Mouse (Mus musculus) neural tube, embryonic 13.5 days (tissue): ENCODE measurements around the gene Dnaja1. TPM values are rescaled to one million over a fixed set of nuclear protein-coding genes. Genes with fewer than 3 reads are reported as not detected.

Source experiments
- ATAC-seq: fragments of 200-750 bp; cut with Nextera tagmentation; 2 replicates; pipeline ENCODE4 v1.8.0; 2017; ENCODE audit warnings: low read depth, mild to moderate bottlenecking, moderate TSS enrichment, moderate library complexity
- H3K27ac ChIP-seq: fragments of 300-500 bp; sonication (generic); replicated peaks from 2 replicates; pipeline ENCODE4 v1.5.1; 2015; ENCODE audit warnings: moderate library complexity, mild to moderate bottlenecking, inconsistent platforms
- H3K27me3 ChIP-seq: fragments of 300-500 bp; sonication (generic); 2 replicates; pipeline ENCODE4 v1.6.1; 2015; ENCODE audit warnings: mild to moderate bottlenecking, inconsistent platforms
- H3K36me3 ChIP-seq: fragments of 300-500 bp; sonication (generic); 2 replicates; pipeline ENCODE4 v1.6.1; 2015; ENCODE audit warnings: mild to moderate bottlenecking, inconsistent platforms
- H3K4me1 ChIP-seq: fragments of 300-500 bp; sonication (generic); replicated peaks from 2 replicates; pipeline ENCODE4 v1.6.1; 2015; ENCODE audit warnings: inconsistent platforms
- H3K4me2 ChIP-seq: fragments of 300-500 bp; sonication (generic); 2 replicates; pipeline ENCODE4 v1.6.1; 2015; ENCODE audit warnings: inconsistent platforms, mild to moderate bottlenecking, moderate library complexity
- H3K4me3 ChIP-seq: fragments of 300-500 bp; sonication (generic); 2 replicates; pipeline ENCODE4 v1.5.1; 2015; ENCODE audit warnings: mild to moderate bottlenecking, inconsistent platforms
- H3K9ac ChIP-seq: fragments of 300-500 bp; sonication (generic); 2 replicates; pipeline ENCODE4 v1.6.1; 2015; ENCODE audit warnings: moderate library complexity, mild to moderate bottlenecking, inconsistent platforms
- H3K9me3 ChIP-seq: fragments of 300-500 bp; sonication (generic); 2 replicates; pipeline ENCODE4 v1.6.1; 2016; ENCODE audit warnings: inconsistent platforms
- WGBS: fragments of 180-500 bp; shearing (Covaris S2); methylation state at CpG from one replicate; pipeline ENCODE4 v1.1.7; 2015; 5-methylcytosine and 5-hydroxymethylcytosine counted together
- polyA plus RNA-seq: library from polyadenylated mRNA; unstranded; fragments of >200 nt; fragmentation: Nextera tagmentation; extraction: Ambion mirVana; gene quantifications from 2 replicates; pipeline ENCODE4 v1.2.1, GENCODE M21; 2015

Gene Dnaja1
- polyA plus RNA-seq = 784 and 823 TPM in 2 replicates

DNA sequence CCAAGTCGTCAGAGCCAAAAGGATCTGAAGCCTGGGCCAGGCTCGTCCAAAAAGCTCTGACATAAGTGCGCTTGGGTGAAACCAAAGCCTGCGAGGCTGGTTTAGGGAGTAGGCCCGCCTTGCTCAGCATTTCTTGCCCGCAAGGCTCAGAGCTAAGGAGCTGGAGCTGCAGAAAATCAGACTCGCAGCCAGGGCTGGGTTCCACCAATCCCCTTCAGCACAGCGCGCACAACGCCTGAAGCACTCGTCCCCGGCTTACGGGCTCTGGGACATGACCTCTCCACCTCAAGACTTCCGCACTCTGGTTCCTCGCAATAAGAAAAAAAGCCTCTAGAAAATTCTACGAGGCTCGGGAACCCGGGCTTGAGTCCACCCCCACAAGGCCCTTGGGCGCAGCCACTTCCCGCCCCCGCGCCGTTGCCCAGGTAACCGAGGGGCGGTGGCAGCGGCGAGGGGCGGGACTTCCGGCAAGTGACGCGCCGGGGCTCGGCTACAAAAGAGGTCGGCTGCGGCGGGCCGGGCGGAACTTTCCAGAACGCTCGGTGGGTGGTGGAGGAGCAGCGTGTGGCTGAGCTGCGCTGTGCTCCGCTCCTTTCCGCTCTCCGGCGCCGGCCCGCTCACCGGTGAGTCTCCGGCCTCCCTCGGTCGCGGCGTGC lies at the start of gene Dnaja1:
TSS of gene Dnaja1 (plus strand) at position 140 of the 656 bp plus-strand sequence.
- H3K27me3 ChIP-seq = no peaks in the 10 kb centered on the region
- peaks cover 31% of the 10 kb centered on the region for H3K36me3 ChIP-seq
- peaks cover 48% of the 10 kb centered on the region for H3K4me1 ChIP-seq
- peak within 1 kb of the TSS; percentile 88 for H3K4me3 ChIP-seq
- H3K9me3 ChIP-seq = no peaks in the 10 kb centered on the region
- peak within 1 kb of the TSS; percentile 89 for H3K4me2 ChIP-seq
- 1% methylated on average over 54 of the region's 54 CpGs for WGBS
- H3K27ac ChIP-seq = peak within 1 kb of the TSS; percentile 100
- ATAC-seq = peak; percentile 93
- peak within 1 kb of the TSS; percentile 98 for H3K9ac ChIP-seq

DNA sequence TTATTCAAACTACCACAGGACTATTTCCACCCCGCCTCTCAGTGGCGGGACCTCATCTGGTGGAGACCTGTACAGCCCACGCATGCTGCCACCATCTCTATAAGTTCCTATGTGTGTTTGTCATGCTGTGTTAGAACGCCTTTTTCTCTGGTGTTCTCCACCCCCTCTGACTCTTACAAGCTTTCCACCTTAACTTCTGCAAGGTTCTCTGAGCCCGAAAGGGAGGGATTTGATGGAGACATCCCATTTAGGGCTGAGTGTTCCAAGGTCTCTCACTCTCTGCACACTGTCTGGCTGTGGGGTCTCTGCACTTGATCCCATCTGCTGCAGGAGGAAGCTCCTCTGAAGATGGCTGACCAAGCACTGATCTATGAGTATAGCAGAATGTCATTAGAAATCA lies 48.4 kb upstream of the Dnaja1 start:
- H3K4me2 ChIP-seq = no peak overlapping the region
- ATAC-seq = no peak
- H3K27me3 ChIP-seq = no peaks in the 10 kb centered on the region
- H3K9ac ChIP-seq = no peak overlapping the region
- WGBS = 95% methylated on average over 5 of the region's 5 CpGs
- no peak overlapping the region for H3K4me3 ChIP-seq
- H3K27ac ChIP-seq = no peak overlapping the region
- H3K36me3 ChIP-seq = no peaks in the 10 kb centered on the region
- H3K4me1 ChIP-seq = peaks cover 8% of the 10 kb centered on the region
- H3K9me3 ChIP-seq = no peaks in the 10 kb centered on the region

DNA sequence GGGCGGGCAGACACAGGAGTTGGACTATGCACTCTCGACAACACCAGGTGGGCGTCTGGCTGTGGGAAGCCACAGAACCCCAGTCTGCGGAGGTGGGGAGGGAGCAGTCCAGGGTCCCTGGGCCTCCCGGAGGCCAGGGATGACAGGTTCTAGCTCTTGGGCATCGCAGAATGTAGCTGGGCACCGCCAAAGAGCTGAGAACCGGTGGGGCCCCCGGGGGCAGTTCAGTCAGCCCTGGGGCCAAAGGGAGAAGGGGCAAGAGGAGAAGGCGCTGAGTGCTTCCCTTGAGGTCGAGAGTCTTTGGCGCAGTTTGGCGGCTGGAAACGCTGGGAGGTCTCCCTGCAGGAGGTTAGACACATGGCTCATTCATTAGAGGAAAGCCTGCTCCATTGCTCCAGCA lies 45.6 kb upstream of the Dnaja1 start:
- WGBS = 14% methylated on average over 14 of the region's 14 CpGs
- 0 out of 2 replicates have a peak, but pooled peaks have one; percentile 8 for ATAC-seq
- Histone ChIP-seq H3K27ac (0 out of 2 replicates have a peak overlapping the region, but pooled peaks have one; percentile 9), H3K4me3 (no peak overlapping the region), H3K4me2 (peak overlapping the region; percentile 45), H3K9me3 (no peaks in the 10 kb centered on the region), H3K36me3 (no peaks in the 10 kb centered on the region), H3K27me3 (no peaks in the 10 kb centered on the region), H3K9ac (peak overlapping the region; percentile 45; the same call in 1 of the 2 replicates), H3K4me1 (peaks cover 8% of the 10 kb centered on the region)

DNA sequence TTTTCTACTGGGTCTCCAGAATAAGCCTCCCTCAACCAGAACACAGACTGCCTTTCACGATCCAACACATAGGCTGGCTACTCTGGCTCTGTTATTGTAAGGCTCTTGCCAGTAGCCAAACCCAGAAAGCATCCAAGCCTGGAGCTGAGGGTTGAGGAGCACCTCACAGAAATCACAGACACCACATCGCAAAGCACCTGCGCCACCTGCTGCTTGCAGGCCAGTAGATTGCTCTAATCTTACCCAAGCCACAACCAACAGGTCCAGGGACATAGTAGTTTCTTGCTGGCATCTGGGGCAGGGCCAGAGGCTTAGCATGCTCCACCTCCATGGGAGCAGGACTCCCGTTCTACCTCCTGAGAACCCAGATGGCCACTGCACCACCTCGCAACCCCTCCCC lies 44.8 kb upstream of the Dnaja1 start:
- Histone ChIP-seq H3K27me3 (no peaks in the 10 kb centered on the region), H3K4me1 (peaks cover 8% of the 10 kb centered on the region), H3K4me2 (peak overlapping the region; percentile 45; the same call in 1 of the 2 replicates), H3K9me3 (no peaks in the 10 kb centered on the region), H3K4me3 (no peak overlapping the region), H3K36me3 (no peaks in the 10 kb centered on the region), H3K27ac (no peak overlapping the region), H3K9ac (no peak overlapping the region)
- ATAC-seq = peak; percentile 12; the same call in 1 of the 2 replicates
- 50% methylated on average over 5 of the region's 5 CpGs for WGBS

DNA sequence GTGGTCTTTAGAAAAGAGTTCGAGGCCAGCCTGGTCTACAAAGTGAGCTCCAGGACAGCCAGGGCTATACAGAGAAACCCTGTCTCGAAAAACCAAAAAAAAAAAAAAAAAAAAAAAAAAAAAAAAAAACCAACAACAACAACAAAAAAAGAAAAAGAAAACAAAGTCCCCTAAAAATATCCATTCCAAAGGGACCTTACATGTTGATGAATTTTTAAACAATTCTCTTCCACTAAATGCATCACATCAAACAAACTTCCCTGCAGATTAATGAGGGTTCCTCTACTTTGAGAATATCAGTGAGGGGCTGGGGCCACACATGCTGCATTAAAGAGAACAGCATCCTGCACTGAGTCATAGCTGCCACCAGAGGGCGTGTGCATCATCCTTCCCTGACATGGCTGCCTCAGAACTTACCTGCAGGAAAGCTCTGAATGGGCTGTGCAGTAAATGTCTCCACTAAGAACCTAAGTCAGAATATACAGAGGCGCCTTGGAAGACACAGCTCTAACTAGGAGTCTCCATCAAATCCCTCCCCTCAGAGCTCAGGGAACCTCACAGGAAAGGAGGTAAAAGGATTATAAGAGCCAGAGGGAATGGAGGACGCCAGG lies 41.6 kb upstream of the Dnaja1 start:
- WGBS = 48% methylated on average over 5 of the region's 5 CpGs
- no peaks in the 10 kb centered on the region for H3K27me3 ChIP-seq
- H3K36me3 ChIP-seq = peaks cover 13% of the 10 kb centered on the region; the same call in 1 of the 2 replicates
- peaks cover 8% of the 10 kb centered on the region for H3K4me1 ChIP-seq
- no peak overlapping the region for H3K4me3 ChIP-seq
- H3K4me2 ChIP-seq = no peak overlapping the region
- H3K27ac ChIP-seq = no peak overlapping the region
- ATAC-seq = no peak
- no peak overlapping the region for H3K9ac ChIP-seq
- H3K9me3 ChIP-seq = no peaks in the 10 kb centered on the region

DNA sequence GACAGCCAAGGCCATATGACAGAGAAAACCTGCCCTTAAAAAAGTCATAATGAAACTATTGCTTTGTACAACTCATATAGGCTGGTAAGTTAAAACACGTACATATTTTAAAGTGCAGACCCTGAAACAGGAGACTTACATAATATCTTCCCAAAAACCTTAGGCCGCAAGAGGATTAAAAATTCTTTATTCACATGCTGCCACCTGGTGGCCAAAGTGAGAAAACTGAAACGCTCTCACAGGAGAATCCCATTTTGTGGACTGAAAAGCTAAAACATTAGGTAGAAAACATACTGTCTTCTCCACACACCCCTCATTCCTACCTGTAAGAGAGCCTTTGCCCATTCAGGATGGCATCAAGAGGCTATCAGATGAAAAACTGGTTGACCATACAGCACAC lies 40.0 kb upstream of the Dnaja1 start:
- Histone ChIP-seq H3K9ac (no peak overlapping the region), H3K27me3 (no peaks in the 10 kb centered on the region), H3K4me1 (0 out of 2 replicates have a peak, but pooled peaks cover under 1% of the 10 kb centered on the region), H3K4me2 (no peak overlapping the region), H3K27ac (no peak overlapping the region), H3K9me3 (no peaks in the 10 kb centered on the region), H3K4me3 (no peak overlapping the region), H3K36me3 (peaks cover 27% of the 10 kb centered on the region)
- WGBS = 20% methylated on average over 3 of the region's 3 CpGs
- no peak; the same call in 1 of the 2 replicates for ATAC-seq

DNA sequence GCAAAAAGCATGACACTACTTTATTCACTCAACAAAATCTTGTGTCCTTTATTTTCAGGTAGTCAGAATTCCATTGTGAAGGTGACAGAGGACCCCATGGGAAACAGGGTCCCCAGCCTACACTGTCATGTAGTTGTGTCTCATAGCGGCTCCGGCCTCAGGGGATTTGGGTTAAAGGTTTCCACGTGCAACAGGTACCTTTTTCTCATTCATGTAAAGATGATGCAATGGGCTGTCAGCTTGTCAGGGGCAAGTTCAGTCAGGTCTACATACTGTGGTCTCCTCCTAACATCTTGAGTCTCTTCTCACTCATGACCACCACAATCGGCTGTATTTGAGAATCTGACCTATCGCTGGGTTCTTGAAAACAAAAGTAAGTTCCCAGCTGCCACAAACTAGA lies 39.6 kb upstream of the Dnaja1 start:
- Histone ChIP-seq H3K4me1 (no peaks in the 10 kb centered on the region), H3K9ac (no peak overlapping the region), H3K9me3 (no peaks in the 10 kb centered on the region), H3K27me3 (no peaks in the 10 kb centered on the region), H3K36me3 (peaks cover 31% of the 10 kb centered on the region), H3K4me2 (no peak overlapping the region), H3K27ac (no peak overlapping the region), H3K4me3 (no peak overlapping the region)
- ATAC-seq = no peak
- 92% methylated on average over 5 of the region's 5 CpGs for WGBS

DNA sequence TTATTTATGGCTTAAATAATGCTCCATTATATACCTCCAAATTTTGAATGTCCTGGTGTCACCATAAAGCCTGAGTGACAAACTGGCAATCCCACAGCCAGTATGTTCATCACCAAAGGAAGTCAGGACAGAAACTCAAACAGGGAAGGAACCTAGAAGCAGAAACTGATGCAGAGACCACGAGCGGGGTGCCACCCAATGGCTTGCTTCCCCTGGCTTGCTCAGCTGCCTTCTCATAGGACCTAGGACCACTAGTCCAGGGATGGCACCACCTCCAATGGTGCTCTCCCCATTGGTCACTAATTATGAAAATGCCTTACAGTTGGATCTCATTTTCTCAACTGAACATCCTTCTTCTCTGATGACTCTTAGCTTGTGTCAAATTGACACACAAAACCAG lies 38.6 kb upstream of the Dnaja1 start:
- WGBS = 92% methylated on average over 2 of the region's 2 CpGs
- no peak overlapping the region for H3K4me3 ChIP-seq
- no peak overlapping the region for H3K9ac ChIP-seq
- H3K4me2 ChIP-seq = no peak overlapping the region
- H3K4me1 ChIP-seq = no peaks in the 10 kb centered on the region
- no peaks in the 10 kb centered on the region for H3K9me3 ChIP-seq
- no peak overlapping the region for H3K27ac ChIP-seq
- no peaks in the 10 kb centered on the region for H3K27me3 ChIP-seq
- no peak for ATAC-seq
- H3K36me3 ChIP-seq = peaks cover 39% of the 10 kb centered on the region

DNA sequence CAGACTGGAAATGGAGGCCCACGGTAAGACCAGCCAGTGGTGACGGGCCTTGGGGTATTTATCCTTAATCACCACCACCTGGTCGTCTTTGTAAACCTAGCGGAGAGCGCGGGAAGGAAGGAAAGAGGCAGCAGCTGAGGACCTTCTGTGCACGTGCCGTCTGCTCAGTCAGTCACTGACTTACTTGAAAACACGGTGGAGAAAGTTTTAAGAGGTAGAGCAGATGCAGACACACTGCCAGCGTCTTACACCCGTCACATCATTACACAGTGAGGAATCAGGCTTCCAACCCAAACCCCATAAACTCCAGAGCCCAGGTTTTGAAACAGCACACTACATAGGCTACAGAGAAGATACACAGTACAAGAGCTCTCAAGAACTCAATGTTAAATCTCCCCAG lies 30.9 kb upstream of the Dnaja1 start:
- WGBS = 89% methylated on average over 11 of the region's 11 CpGs
- H3K36me3 ChIP-seq = peaks cover 83% of the 10 kb centered on the region

DNA sequence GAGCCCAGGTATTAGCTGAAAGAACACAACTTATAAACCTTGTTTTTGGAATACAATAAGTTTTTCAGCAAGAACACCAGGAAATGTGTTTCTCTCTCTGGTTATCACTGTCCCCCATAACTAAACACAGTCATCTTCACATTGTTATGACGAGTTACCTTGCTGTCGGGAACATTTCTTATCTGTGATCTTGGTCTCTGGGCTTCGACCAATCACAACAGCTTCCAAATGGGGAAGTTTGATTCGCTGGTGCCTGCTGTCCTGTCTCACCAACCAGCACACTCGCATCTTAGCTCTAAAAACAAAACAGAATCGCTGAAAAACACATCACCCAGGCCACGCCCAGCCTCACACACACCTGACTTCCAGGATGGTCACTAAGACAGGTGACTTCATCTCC lies 24.9 kb upstream of the Dnaja1 start:
- Histone ChIP-seq H3K9ac (no peak overlapping the region), H3K4me2 (no peak overlapping the region), H3K4me1 (peaks cover 19% of the 10 kb centered on the region), H3K27ac (no peak overlapping the region), H3K4me3 (no peak overlapping the region), H3K36me3 (peaks cover 47% of the 10 kb centered on the region), H3K27me3 (no peaks in the 10 kb centered on the region), H3K9me3 (no peaks in the 10 kb centered on the region)
- WGBS = 85% methylated on average over 7 of the region's 7 CpGs
- ATAC-seq = no peak

More for the DNA sequence above, 30.9 kb upstream of the Dnaja1 start:
- Histone ChIP-seq H3K9me3 (no peaks in the 10 kb centered on the region), H3K4me2 (no peak overlapping the region), H3K27ac (no peak overlapping the region), H3K4me3 (no peak overlapping the region), H3K4me1 (no peaks in the 10 kb centered on the region), H3K27me3 (no peaks in the 10 kb centered on the region), H3K9ac (no peak overlapping the region)
- no peak for ATAC-seq

DNA sequence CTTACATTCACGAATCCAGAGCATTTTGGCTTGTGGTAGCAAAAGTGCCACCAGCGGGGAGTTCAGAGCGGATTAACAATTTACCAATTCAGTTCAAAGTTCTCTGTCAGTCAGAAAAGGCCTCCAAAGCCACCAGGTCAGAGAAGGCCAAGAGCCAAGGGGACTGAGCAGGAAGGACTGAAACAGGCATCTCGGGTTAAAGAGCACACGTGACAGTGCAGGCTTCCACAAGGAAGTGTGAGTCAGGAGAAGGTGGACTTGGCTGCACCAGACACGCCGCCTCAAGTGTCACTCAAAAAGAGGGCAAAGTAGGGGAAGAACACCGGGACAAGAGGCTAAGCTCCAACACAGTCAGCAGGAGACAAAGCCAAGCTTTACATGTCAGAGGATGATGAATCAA lies 21.7 kb upstream of the Dnaja1 start:
- Histone ChIP-seq H3K27me3 (no peaks in the 10 kb centered on the region), H3K9ac (no peak overlapping the region), H3K4me3 (no peak overlapping the region), H3K9me3 (no peaks in the 10 kb centered on the region), H3K4me2 (no peak overlapping the region), H3K27ac (no peak overlapping the region), H3K4me1 (peaks cover 33% of the 10 kb centered on the region), H3K36me3 (peaks cover 17% of the 10 kb centered on the region)
- ATAC-seq = no peak
- WGBS = 86% methylated on average over 8 of the region's 8 CpGs

DNA sequence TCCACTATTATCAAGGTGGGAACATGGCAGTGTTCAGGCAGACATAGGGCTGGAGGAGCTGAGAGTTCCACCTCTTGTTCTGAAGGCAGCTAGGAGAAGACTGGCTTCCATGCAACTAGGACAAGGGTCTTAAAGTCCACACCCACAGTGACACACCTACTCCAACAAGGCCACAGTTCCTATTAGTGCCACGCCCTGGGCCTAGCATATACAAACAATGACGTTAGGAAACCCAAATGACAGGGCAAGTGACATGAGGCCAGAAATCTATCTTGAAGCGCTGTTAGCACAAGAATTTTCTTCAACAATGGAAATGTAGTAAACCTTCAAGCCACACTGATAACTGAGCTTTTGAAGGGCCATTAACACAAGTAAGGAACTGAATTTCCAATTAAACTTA lies 20.2 kb upstream of the Dnaja1 start:
- Histone ChIP-seq H3K27me3 (no peaks in the 10 kb centered on the region), H3K36me3 (peaks cover 3% of the 10 kb centered on the region), H3K4me1 (peaks cover 33% of the 10 kb centered on the region), H3K9me3 (no peaks in the 10 kb centered on the region), H3K4me3 (peak overlapping the region; percentile 56), H3K4me2 (peak overlapping the region; percentile 84), H3K9ac (peak overlapping the region; percentile 77; the same call in 1 of the 2 replicates), H3K27ac (no peak overlapping the region)
- no peak for ATAC-seq
- WGBS = 86% methylated on average over 3 of the region's 3 CpGs
